Mouse (Mus musculus) testis, adult 2 months (tissue): ENCODE data around the gene Tigit. TPM values are rescaled to one million over a fixed set of nuclear protein-coding genes. Genes with fewer than 3 reads are reported as not detected.

ENCODE experiments used
- H3K27ac ChIP-seq: fragments of 200-500 bp; 2 replicates; pipeline ENCODE4 v1.5.1; 2012; ENCODE audit warnings: low read depth, low read length; ENCODE audit not compliant: control insufficient read depth, insufficient read depth
- H3K27me3 ChIP-seq: fragments of 200-500 bp; 2 replicates; pipeline ENCODE4 v1.6.1; 2012; ENCODE audit warnings: mild to moderate bottlenecking, low read length, moderate library complexity; ENCODE audit not compliant: control insufficient read depth, insufficient read depth
- H3K36me3 ChIP-seq: fragments of 200-500 bp; 2 replicates; pipeline ENCODE4 v1.6.1; 2012; ENCODE audit warnings: mild to moderate bottlenecking, low read length; ENCODE audit not compliant: control insufficient read depth, insufficient read depth
- H3K4me1 ChIP-seq: fragments of 200-500 bp; 2 replicates; pipeline ENCODE4 v1.6.1; 2012; ENCODE audit warnings: low read length; ENCODE audit not compliant: control insufficient read depth, insufficient read depth
- H3K4me3 ChIP-seq: fragments of 200-500 bp; 2 replicates; pipeline ENCODE4 v1.5.1; 2012; ENCODE audit warnings: low read depth, mild to moderate bottlenecking, low read length, moderate library complexity, mixed read lengths; ENCODE audit not compliant: control insufficient read depth
- CTCF ChIP-seq: fragments of 200-500 bp; IDR thresholded peaks from 2 replicates; pipeline ENCODE4 v1.5.1; 2012; ENCODE audit warnings: low read depth, mild to moderate bottlenecking, inconsistent platforms, low read length, moderate library complexity; ENCODE audit not compliant: control insufficient read depth, insufficient read depth, insufficient replicate concordance
- POLR2A ChIP-seq: fragments of 200-500 bp; IDR thresholded peaks from 2 replicates; pipeline ENCODE4 v1.6.1; 2012; ENCODE audit warnings: low read depth, mild to moderate bottlenecking, inconsistent platforms, low read length, moderate library complexity; ENCODE audit not compliant: control insufficient read depth
- polyA plus RNA-seq: library from polyadenylated mRNA; depleted of rRNA; stranded (reverse); fragments of >200 nt; gene quantifications from 2 replicates; pipeline ENCODE4 v1.2.3, GENCODE M21; 2012

Gene Tigit
- polyA plus RNA-seq, 1 experiment: not detected

- no peaks in the 10 kb centered on the region for H3K27me3 ChIP-seq
These were observed 38.0 kb upstream of the Tigit start for GRCm38 (mm10) chr16:43701765-43702504.

DNA sequence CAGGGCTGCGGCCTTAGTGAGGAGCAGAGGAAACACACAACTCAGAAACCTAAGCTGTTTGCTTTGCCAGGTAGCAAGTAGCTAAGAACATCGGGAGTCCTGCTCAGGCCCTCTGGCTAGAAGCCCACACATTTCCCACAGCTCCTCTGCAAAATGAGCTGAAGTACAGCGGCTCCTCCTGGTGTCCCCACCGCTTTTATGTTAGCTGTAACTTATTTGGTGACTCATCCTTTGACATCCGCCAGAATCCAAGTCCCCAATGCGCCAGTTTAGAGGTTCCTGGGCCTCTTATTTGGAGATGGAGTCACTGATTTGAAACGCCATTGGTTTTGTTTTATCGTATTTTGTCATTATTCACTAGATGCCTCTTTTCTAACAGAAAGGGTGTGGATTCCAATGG, 36.6 kb upstream of the Tigit start:
- H3K27ac ChIP-seq: no peak overlapping the region
- no peak overlapping the region for H3K4me3 ChIP-seq
- no peaks in the 10 kb centered on the region for H3K27me3 ChIP-seq

More at GRCm38 (mm10) chr16:43701765-43702504, 38.0 kb upstream of the Tigit start:
- no peak for TF ChIP-seq CTCF
- no peak for TF ChIP-seq POLR2A
- Histone ChIP-seq H3K4me3 (no peak overlapping the region), H3K27ac (no peak overlapping the region), H3K4me1 (peaks cover 6% of the 10 kb centered on the region), H3K36me3 (no peaks in the 10 kb centered on the region)

GRCm38 (mm10) chr16:43698735-43699649, 35.0 kb upstream of the Tigit start:
- no peak overlapping the region for H3K27ac ChIP-seq
- TF ChIP-seq CTCF (no peak), POLR2A (no peak)

More for the DNA sequence above, 36.6 kb upstream of the Tigit start:
- TF ChIP-seq CTCF: no peak
- H3K36me3 ChIP-seq: no peaks in the 10 kb centered on the region
- H3K4me1 ChIP-seq: peaks cover 6% of the 10 kb centered on the region

GRCm38 (mm10) chr16:43697772-43698171, 33.8 kb upstream of the Tigit start:
- H3K36me3 ChIP-seq: no peaks in the 10 kb centered on the region
- no peak overlapping the region for H3K27ac ChIP-seq
- no peak overlapping the region for H3K4me3 ChIP-seq
- peaks cover 9% of the 10 kb centered on the region for H3K4me1 ChIP-seq
- no peaks in the 10 kb centered on the region for H3K27me3 ChIP-seq
- no peak for TF ChIP-seq CTCF
- no peak for TF ChIP-seq POLR2A

More at GRCm38 (mm10) chr16:43698735-43699649, 35.0 kb upstream of the Tigit start:
- Histone ChIP-seq H3K4me3 (no peak overlapping the region), H3K4me1 (peaks cover 9% of the 10 kb centered on the region), H3K27me3 (no peaks in the 10 kb centered on the region), H3K36me3 (no peaks in the 10 kb centered on the region)

- Histone ChIP-seq H3K4me3 (no peak overlapping the region), H3K36me3 (no peaks in the 10 kb centered on the region), H3K27ac (no peak overlapping the region), H3K4me1 (peaks cover 9% of the 10 kb centered on the region), H3K27me3 (no peaks in the 10 kb centered on the region)
- no peak for TF ChIP-seq POLR2A
- no peak for TF ChIP-seq CTCF
These were observed 31.9 kb upstream of the Tigit start for GRCm38 (mm10) chr16:43695852-43696251.

- Histone ChIP-seq H3K27ac (no peak overlapping the region), H3K4me3 (no peak overlapping the region), H3K27me3 (no peaks in the 10 kb centered on the region), H3K4me1 (peaks cover 2% of the 10 kb centered on the region), H3K36me3 (no peaks in the 10 kb centered on the region)
- no peak for TF ChIP-seq POLR2A
- no peak for TF ChIP-seq CTCF
These were observed 30.2 kb upstream of the Tigit start for GRCm38 (mm10) chr16:43694104-43694503.

DNA sequence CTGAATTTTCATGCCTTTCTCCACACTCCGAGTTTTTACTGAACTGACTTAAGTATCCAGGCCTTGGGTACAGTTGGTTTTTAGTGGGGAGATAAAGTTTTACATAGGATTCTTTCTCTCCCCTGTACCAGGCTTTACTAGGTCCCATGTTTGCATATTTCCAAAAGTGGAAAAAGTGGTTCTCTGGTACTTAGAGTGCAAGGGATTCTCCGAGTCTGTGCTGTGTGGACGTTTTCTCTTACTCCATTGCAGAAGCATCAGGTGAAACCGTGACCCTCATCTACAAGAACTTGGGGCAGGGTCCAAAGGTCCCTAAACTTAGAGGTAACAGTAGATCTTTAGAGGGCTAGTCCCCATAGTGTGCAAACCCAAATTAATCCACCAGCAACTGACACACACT, 28.7 kb upstream of the Tigit start:
- H3K36me3 ChIP-seq: no peaks in the 10 kb centered on the region
- H3K27ac ChIP-seq: no peak overlapping the region
- TF ChIP-seq CTCF (no peak), POLR2A (no peak)
- no peak overlapping the region for H3K4me3 ChIP-seq
- H3K27me3 ChIP-seq: no peaks in the 10 kb centered on the region
- H3K4me1 ChIP-seq: peaks cover 2% of the 10 kb centered on the region
